Mouse (Mus musculus) ES-Bruce4 (cell line): ENCODE results near the gene Srsf4. TPM values are rescaled to one million over a fixed set of nuclear protein-coding genes. Genes with fewer than 3 reads are reported as not detected.

ENCODE experiments used
- H3K27ac ChIP-seq: 2 replicates; pipeline ENCODE4 v1.5.1; 2012; ENCODE audit warnings: low read length, inconsistent platforms; ENCODE audit not compliant: insufficient read depth
- H3K27me3 ChIP-seq: 2 replicates; pipeline ENCODE4 v1.6.1; 2012; ENCODE audit warnings: mild to moderate bottlenecking, low read length, inconsistent platforms; ENCODE audit not compliant: control insufficient read depth, poor library complexity, insufficient read depth, severe bottlenecking
- H3K36me3 ChIP-seq: 2 replicates; pipeline ENCODE4 v1.6.1; 2012; ENCODE audit warnings: inconsistent platforms, mild to moderate bottlenecking, low read length, moderate library complexity; ENCODE audit not compliant: control insufficient read depth, poor library complexity, insufficient read depth, severe bottlenecking
- H3K4me1 ChIP-seq: one replicate; pipeline ENCODE4 v1.8.1; 2011; ENCODE audit warnings: low read length; ENCODE audit not compliant: control insufficient read depth, insufficient read depth
- H3K4me3 ChIP-seq: 2 replicates; pipeline ENCODE4 v1.5.1; 2011; ENCODE audit warnings: low read depth, mild to moderate bottlenecking, low read length
- H3K9ac ChIP-seq: 2 replicates; pipeline ENCODE4 v1.6.1; 2012; ENCODE audit warnings: low read depth, mild to moderate bottlenecking, inconsistent platforms; ENCODE audit not compliant: poor library complexity, severe bottlenecking
- H3K9me3 ChIP-seq: replicated peaks from 2 replicates; pipeline ENCODE4 v1.6.1; 2012; ENCODE audit warnings: mild to moderate bottlenecking, low read length, inconsistent platforms; ENCODE audit not compliant: control insufficient read depth, poor library complexity, insufficient read depth, severe bottlenecking
- CTCF ChIP-seq: IDR thresholded peaks from one replicate; pipeline ENCODE4 v1.8.1; 2011; ENCODE audit warnings: low read depth, low read length
- EP300 ChIP-seq: IDR thresholded peaks from 2 replicates; pipeline ENCODE4 v1.6.1; 2011; ENCODE audit warnings: low read depth, low read length; ENCODE audit not compliant: insufficient read depth
- POLR2A ChIP-seq: IDR thresholded peaks from one replicate; pipeline ENCODE4 v1.8.1; 2011; ENCODE audit warnings: low read length; ENCODE audit not compliant: insufficient read depth
- polyA plus RNA-seq: library from polyadenylated mRNA; stranded (reverse); fragments of >200 nt; gene quantifications from 2 replicates; pipeline ENCODE4 v1.2.4, GENCODE M21; 2011; ENCODE audit warnings: low read depth; ENCODE audit not compliant: missing spikeins, insufficient read depth, insufficient read length

Srsf4 gene
- polyA plus RNA-seq, 1 experiment: 74.5 TPM

DNA sequence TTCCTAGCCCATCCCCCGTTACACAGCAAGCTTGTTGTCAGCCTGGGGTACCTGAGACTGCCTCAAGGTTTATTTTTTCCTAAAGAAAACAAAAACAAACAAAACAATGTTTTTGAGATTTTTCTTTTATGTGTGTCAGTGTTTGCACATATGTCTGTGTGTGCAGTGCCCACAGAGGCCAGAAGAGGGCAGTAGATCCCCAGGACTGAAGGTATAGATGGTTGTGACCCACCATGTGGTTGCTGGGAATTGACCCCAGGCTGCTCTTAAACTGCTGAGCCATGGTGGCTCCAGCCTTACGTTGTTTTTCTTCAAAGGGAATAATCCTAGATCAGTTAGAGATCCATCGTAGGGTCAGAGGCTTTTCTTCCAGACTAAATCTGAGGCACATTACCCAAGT, 34.5 kb downstream of the Srsf4 start:
- Histone ChIP-seq H3K27me3 (no peaks in the 10 kb centered on the region), H3K9ac (no peak overlapping the region), H3K27ac (no peak overlapping the region), H3K4me1 (peaks cover 3% of the 10 kb centered on the region), H3K9me3 (no peaks in the 10 kb centered on the region; the same call in 1 of the 2 replicates), H3K36me3 (no peaks in the 10 kb centered on the region), H3K4me3 (no peak overlapping the region)
- TF ChIP-seq EP300 (no peak), CTCF (peak; percentile 51), POLR2A (no peak)

DNA sequence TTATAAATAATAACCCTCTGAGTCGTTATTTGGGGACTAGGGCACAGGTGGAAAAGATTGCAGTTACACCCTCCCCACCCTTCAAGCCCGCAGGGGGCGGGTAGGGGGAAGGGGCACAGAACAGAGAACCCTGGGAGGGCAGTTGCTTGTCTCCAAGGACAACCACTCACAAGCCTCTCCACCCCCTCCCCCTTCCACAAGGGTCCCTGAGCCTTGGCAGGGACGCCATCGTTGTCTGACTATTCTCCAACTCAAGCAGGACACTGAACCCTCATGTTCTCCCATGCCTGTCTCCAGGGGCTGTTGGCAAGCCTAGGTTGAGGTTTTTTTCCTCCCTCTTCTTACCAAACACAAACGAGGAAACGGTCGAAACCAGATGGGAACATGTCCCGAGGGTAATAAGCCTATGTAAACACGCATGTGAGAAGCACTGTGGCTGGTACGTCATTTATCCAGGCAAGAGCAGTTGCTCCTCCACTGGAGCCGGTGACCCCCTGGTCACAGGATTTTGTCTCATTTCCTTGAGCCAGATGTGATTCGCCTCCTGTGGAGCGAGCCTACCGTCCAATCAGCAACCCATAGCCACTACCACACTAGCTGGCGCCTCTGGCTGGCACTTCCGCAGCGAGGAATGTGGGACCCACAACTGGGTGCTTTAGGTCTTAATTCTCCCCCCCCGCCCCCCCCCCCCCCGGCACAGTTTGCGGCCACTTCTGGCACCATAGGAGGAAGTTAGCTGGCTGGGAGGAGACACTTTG, 37.0 kb downstream of the Srsf4 start:
- no peak overlapping the region for H3K9ac ChIP-seq
- H3K27ac ChIP-seq: no peak overlapping the region
- no peaks in the 10 kb centered on the region; the same call in 1 of the 2 replicates for H3K9me3 ChIP-seq
- peaks cover 3% of the 10 kb centered on the region for H3K4me1 ChIP-seq
- H3K27me3 ChIP-seq: no peaks in the 10 kb centered on the region
- TF ChIP-seq POLR2A (no peak), CTCF (no peak), EP300 (no peak)
- H3K4me3 ChIP-seq: no peak overlapping the region
- no peaks in the 10 kb centered on the region for H3K36me3 ChIP-seq

DNA sequence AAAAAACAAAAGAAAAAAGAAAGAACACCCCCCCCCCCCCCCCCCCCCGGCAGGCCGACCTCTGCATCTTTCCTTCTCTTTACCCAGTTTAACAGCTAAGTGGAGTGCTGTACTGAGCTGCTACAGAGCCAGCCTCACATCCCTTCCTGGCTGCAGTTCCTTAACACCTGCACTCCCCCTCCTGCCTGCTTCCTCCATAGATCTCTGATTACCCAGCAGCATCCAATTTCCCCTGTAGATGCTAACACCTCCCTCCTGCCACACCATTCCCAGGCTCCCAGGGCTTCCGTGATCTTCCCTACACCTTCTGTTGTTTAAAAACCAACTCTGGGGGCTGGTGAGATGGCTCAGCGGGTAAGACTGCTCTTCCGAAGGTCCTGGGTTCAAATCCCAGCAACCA, 38.1 kb downstream of the Srsf4 start:
- no peaks in the 10 kb centered on the region for H3K36me3 ChIP-seq
- peaks cover 3% of the 10 kb centered on the region for H3K4me1 ChIP-seq
- no peak overlapping the region for H3K27ac ChIP-seq
- no peak overlapping the region for H3K4me3 ChIP-seq
- no peak for TF ChIP-seq POLR2A
- no peak for TF ChIP-seq EP300
- no peak for TF ChIP-seq CTCF
- no peaks in the 10 kb centered on the region; the same call in 1 of the 2 replicates for H3K9me3 ChIP-seq
- H3K9ac ChIP-seq: no peak overlapping the region
- no peaks in the 10 kb centered on the region for H3K27me3 ChIP-seq

DNA sequence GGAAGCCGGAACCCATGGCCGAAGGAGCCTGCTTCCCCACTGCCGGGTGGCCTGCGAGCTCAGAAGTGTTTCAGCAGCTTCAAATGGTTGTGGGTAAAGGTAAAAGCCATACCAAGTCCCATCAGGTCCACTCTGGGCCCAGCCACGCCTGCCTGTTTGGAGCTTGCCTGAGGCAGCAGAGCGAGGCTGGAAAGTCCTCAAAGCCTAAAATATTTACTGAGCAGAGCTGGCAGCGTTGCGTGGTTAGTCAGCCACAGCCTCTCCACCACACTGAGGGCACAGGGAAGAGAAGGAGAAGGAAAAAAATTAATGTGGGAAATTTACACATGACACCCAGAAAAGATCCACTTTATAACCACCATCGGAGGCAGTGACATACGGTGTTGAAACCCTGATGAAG, 40.1 kb downstream of the Srsf4 start:
- Histone ChIP-seq H3K4me1 (peaks cover 3% of the 10 kb centered on the region), H3K9ac (no peak overlapping the region), H3K36me3 (no peaks in the 10 kb centered on the region), H3K9me3 (no peaks in the 10 kb centered on the region; the same call in 1 of the 2 replicates), H3K4me3 (no peak overlapping the region), H3K27me3 (no peaks in the 10 kb centered on the region), H3K27ac (no peak overlapping the region)
- TF ChIP-seq EP300 (no peak), CTCF (no peak), POLR2A (no peak)

DNA sequence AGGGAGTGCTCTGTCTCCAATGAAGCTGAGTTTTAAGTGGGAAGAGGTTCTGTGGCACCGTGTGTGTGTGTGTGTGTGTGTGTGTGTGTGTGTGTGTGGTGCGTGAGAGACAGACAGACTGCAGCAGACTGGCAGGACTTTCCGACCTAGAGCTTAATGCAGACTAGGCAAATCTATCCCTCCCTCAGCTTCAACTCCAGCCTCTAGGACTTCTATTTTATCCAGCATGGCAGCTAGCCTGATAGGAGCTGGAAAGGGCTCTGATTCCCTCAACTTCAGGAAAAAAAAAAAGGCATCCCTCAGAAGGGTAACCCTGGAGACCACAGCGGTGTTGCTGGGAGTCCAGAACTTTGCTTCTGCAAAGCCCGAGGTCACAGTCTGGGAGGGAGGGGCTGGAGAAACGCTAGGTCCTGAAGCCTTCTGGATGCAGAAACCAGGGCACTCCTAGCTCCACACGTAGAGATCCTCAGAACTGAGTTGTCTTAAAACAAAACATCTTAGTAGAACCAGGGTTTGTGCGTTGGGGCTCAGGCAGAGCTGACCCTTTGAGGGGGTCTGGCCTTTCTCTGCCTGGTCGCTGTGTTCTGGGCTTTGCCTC, 40.7 kb downstream of the Srsf4 start:
- TF ChIP-seq POLR2A: no peak
- TF ChIP-seq EP300: no peak
- no peak for TF ChIP-seq CTCF
- H3K36me3 ChIP-seq: no peaks in the 10 kb centered on the region
- no peaks in the 10 kb centered on the region for H3K9me3 ChIP-seq
- H3K27me3 ChIP-seq: no peaks in the 10 kb centered on the region
- H3K4me1 ChIP-seq: peaks cover 3% of the 10 kb centered on the region
- H3K4me3 ChIP-seq: no peak overlapping the region
- H3K9ac ChIP-seq: no peak overlapping the region
- no peak overlapping the region for H3K27ac ChIP-seq

DNA sequence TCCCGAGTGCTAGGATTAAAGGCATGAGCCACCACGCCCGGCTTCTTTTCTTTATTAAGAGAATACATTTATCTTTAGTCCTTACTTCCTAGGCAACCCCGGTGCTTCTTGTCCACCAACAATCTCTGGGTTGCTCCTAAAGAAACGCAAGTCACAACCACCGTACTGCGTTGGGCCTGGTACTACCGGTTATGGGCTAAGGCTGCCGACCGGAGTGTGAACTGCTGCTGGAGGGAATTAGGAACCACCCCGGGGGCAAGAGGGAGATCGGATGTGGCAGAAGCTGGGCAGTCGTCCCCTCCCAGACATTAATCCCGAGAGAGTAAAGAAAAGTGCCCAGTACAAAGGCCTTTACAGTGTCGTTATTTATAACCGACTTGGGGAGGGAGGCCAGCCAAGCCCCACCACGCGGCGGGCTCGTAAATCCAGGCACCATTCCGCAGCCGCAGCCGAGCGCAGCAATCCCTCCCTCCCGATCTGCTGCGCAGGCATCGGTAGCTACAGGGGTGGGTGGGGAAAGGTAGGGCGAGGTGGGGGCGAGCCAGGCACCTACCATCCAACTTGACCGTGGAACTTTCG, 41.6 kb downstream of the Srsf4 start:
- Histone ChIP-seq H3K27ac (no peak overlapping the region), H3K9ac (peak overlapping the region; percentile 55; the same call in 1 of the 2 replicates), H3K27me3 (no peaks in the 10 kb centered on the region)

More for the DNA sequence above, 41.6 kb downstream of the Srsf4 start:
- peak overlapping the region; percentile 29 for H3K4me3 ChIP-seq
- H3K9me3 ChIP-seq: no peaks in the 10 kb centered on the region
- H3K4me1 ChIP-seq: peaks cover 3% of the 10 kb centered on the region
- H3K36me3 ChIP-seq: no peaks in the 10 kb centered on the region
- no peak for TF ChIP-seq EP300
- no peak for TF ChIP-seq POLR2A
- TF ChIP-seq CTCF: no peak
